Mouse (Mus musculus): ENCODE results near the gene Plxdc1. TPM values are rescaled to one million over a fixed set of nuclear protein-coding genes. Genes with fewer than 3 reads are reported as not detected.
"Not testable (repeated sequence)": the region's sequence is repeated elsewhere in the genome, so short reads cannot be mapped to it uniquely, and the experiment has no call there.

Plxdc1 gene
- polyA plus RNA-seq, 1 experiment = 3.3 TPM

DNA sequence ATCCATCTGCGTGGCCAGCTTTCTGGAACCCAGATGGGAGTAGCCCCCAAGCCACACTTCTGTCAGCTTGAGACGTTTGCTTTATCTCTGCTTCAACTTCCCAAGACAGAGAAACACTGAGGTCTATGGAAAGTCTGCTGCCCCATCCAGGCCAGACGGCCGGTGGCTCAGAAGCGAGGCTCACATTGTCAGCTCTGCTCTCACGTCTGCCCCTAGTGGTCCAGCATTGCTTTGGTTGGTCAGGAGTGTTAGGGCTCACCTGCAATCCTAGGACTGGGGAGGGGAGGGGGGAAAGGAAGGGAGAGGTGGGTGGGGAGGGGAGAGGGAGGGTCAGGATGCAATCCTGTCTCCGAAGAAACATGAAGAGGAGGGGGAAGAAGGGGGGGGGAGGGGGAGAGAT is 38.8 kb downstream of the Plxdc1 start:
- no peaks in the 10 kb centered on the region for H3K36me3 ChIP-seq (ENCODE audit: control insufficient read depth, insufficient read depth, low read length, poor library complexity, severe bottlenecking)
- H3K27ac ChIP-seq (ENCODE audit: insufficient read depth, low read length) = 0 out of 2 replicates have a peak overlapping the region, but pooled peaks have one; percentile 16
- H3K9ac ChIP-seq (ENCODE audit: low read depth, poor library complexity, severe bottlenecking) = 0 out of 2 replicates have a peak overlapping the region, but pooled peaks have one; percentile 12
- no peak overlapping the region for H3K4me3 ChIP-seq (ENCODE audit: low read depth, low read length)
- TF ChIP-seq POLR2A (IDR thresholded peaks at IDR 0.05; ENCODE audit: insufficient read depth, low read length) = no peak
- TF ChIP-seq CTCF (IDR thresholded peaks at IDR 0.05; ENCODE audit: low read depth, low read length) = peak; percentile 86
- peak; percentile 47; the same call in 1 of the 2 replicates for TF ChIP-seq EP300 (IDR thresholded peaks at IDR 0.05; ENCODE audit: insufficient read depth, low read depth, low read length)
- H3K4me1 ChIP-seq (ENCODE audit: control insufficient read depth, insufficient read depth, low read length) = no peaks in the 10 kb centered on the region
- H3K27me3 ChIP-seq (ENCODE audit: control insufficient read depth, insufficient read depth, low read length, poor library complexity, severe bottlenecking) = no peaks in the 10 kb centered on the region
- H3K9me3 ChIP-seq (replicated peaks; ENCODE audit: control insufficient read depth, insufficient read depth, low read length, poor library complexity, severe bottlenecking) = no peaks in the 10 kb centered on the region

DNA sequence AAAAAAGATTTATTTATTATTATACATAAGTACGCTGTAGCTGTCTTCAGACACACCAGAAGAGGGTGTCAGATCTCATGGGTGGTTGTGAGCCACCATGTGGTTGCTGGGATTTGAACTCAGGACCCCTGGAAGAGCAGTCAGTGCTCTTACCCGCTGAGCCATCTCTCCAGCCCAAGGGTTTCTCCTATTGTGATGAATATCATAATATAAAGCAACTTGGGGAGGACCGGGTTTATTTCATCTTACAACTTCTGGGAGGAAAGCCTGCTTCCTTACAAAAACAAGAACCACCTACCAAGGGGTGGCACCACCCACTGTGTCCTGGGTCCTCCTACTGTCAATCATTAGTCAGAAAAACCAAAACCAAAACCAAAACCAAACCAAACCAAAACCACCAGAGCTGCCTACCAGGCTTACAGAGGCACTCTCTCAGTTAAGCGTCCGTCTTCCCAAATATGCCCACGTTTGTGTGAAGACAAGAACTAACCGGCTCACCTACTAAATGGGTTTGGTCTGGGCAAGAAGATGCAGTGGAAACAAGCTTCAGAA is 40.4 kb downstream of the Plxdc1 start:
- not testable (repeated sequence) for H3K27ac ChIP-seq (ENCODE audit: insufficient read depth, low read length); H3K9me3 ChIP-seq (replicated peaks; ENCODE audit: control insufficient read depth, insufficient read depth, low read length, poor library complexity, severe bottlenecking); H3K36me3 ChIP-seq (ENCODE audit: control insufficient read depth, insufficient read depth, low read length, poor library complexity, severe bottlenecking); H3K27me3 ChIP-seq (ENCODE audit: control insufficient read depth, insufficient read depth, low read length, poor library complexity, severe bottlenecking); H3K4me3 ChIP-seq (ENCODE audit: low read depth, low read length); H3K9ac ChIP-seq (ENCODE audit: low read depth, poor library complexity, severe bottlenecking); H3K4me1 ChIP-seq (ENCODE audit: control insufficient read depth, insufficient read depth, low read length)

DNA sequence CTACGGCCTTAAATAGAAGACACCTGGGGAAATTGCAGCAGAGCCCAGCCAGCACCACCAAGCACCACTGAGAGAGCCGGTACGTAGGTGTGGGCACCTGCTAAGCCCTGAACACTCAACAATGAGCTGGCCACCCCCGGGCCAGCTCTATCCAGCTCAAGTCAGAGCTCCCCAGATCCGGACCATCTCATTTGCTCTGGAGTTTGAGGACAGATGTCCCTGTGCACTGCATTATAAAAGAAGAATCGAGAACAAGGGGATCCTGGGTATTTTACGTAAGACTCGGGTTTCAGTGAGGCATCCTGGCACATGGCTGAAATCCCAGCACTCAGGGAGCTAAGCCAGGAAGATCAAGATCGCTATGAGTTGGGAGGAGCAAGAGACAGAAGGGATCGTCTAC is 41.2 kb downstream of the Plxdc1 start:
- H3K36me3 ChIP-seq (ENCODE audit: control insufficient read depth, insufficient read depth, low read length, poor library complexity, severe bottlenecking) = no peaks in the 10 kb centered on the region

DNA sequence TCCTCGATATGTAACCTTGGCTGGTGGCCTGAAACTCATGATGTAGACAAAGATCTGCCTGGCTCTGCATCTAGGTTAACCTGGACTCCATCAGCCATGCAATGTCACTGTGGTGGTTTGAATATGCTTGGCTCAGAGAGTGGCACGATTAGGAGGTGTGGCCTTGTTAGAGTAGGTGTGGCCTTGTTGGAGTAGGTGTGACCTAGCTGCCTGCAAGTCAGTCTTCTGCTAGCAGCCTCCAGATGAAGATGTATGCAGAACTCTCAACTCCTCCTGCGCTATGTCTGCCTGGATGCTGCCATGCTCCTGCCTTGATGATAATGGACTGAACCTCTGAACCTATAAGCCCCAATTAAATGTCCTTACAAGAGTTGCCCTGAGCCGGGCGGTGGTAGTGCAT is 43.0 kb downstream of the Plxdc1 start:
- Histone ChIP-seq H3K27ac (ENCODE audit: insufficient read depth, low read length) (no peak overlapping the region), H3K9me3 (replicated peaks; ENCODE audit: control insufficient read depth, insufficient read depth, low read length, poor library complexity, severe bottlenecking) (no peaks in the 10 kb centered on the region), H3K9ac (ENCODE audit: low read depth, poor library complexity, severe bottlenecking) (no peak overlapping the region), H3K4me1 (ENCODE audit: control insufficient read depth, insufficient read depth, low read length) (peaks cover 4% of the 10 kb centered on the region), H3K27me3 (ENCODE audit: control insufficient read depth, insufficient read depth, low read length, poor library complexity, severe bottlenecking) (no peaks in the 10 kb centered on the region), H3K4me3 (ENCODE audit: low read depth, low read length) (no peak overlapping the region), H3K36me3 (ENCODE audit: control insufficient read depth, insufficient read depth, low read length, poor library complexity, severe bottlenecking) (no peaks in the 10 kb centered on the region)
- no peak for TF ChIP-seq CTCF (IDR thresholded peaks at IDR 0.05; ENCODE audit: low read depth, low read length)
- no peak for TF ChIP-seq POLR2A (IDR thresholded peaks at IDR 0.05; ENCODE audit: insufficient read depth, low read length)
- no peak for TF ChIP-seq EP300 (IDR thresholded peaks at IDR 0.05; ENCODE audit: insufficient read depth, low read depth, low read length)

More for the DNA sequence above, 41.2 kb downstream of the Plxdc1 start:
- H3K9me3 ChIP-seq (replicated peaks; ENCODE audit: control insufficient read depth, insufficient read depth, low read length, poor library complexity, severe bottlenecking) = no peaks in the 10 kb centered on the region
- H3K27me3 ChIP-seq (ENCODE audit: control insufficient read depth, insufficient read depth, low read length, poor library complexity, severe bottlenecking) = no peaks in the 10 kb centered on the region
- H3K27ac ChIP-seq (ENCODE audit: insufficient read depth, low read length) = no peak overlapping the region
- H3K9ac ChIP-seq (ENCODE audit: low read depth, poor library complexity, severe bottlenecking) = no peak overlapping the region
- no peak overlapping the region for H3K4me3 ChIP-seq (ENCODE audit: low read depth, low read length)
- peaks cover 4% of the 10 kb centered on the region for H3K4me1 ChIP-seq (ENCODE audit: control insufficient read depth, insufficient read depth, low read length)
- no peak for TF ChIP-seq EP300 (IDR thresholded peaks at IDR 0.05; ENCODE audit: insufficient read depth, low read depth, low read length)
- TF ChIP-seq CTCF (IDR thresholded peaks at IDR 0.05; ENCODE audit: low read depth, low read length) = no peak
- no peak for TF ChIP-seq POLR2A (IDR thresholded peaks at IDR 0.05; ENCODE audit: insufficient read depth, low read length)

DNA sequence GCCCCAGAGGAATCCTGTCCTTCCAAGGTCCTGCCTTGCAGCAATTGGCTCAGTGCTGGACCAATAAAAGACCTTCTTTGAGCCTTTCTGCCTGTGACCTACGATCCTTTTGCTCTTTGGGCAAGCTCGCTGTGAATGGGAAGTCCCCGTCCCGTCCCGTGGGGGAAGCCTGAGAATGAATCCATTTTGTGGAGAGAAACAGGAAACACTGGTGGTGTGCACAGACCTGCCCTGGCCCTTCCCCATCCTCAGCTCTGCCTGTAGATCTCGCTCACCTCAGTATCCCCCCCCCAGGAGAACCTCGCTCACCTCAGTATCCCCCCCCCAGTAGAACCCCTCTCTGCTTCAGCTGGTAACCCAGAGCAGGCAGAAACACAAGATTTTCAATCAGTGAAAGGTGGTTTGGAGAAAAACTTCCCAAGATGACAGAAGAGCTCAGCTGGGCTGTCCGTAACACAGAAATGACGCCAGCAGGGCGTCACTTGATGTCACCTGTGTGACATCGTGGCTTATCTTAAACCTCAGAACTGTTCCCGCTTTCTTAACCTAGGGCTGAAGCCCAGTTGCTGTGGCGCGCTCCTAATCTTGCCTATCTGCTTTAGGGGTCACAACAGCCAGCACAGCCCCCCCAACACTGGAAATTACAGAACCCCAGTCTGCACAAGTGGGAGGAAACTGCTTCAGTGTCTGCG is 43.7 kb downstream of the Plxdc1 start:
- Histone ChIP-seq H3K4me1 (ENCODE audit: control insufficient read depth, insufficient read depth, low read length) (peaks cover 4% of the 10 kb centered on the region), H3K36me3 (ENCODE audit: control insufficient read depth, insufficient read depth, low read length, poor library complexity, severe bottlenecking) (no peaks in the 10 kb centered on the region), H3K9ac (ENCODE audit: low read depth, poor library complexity, severe bottlenecking) (no peak overlapping the region), H3K9me3 (replicated peaks; ENCODE audit: control insufficient read depth, insufficient read depth, low read length, poor library complexity, severe bottlenecking) (no peaks in the 10 kb centered on the region), H3K4me3 (ENCODE audit: low read depth, low read length) (no peak overlapping the region), H3K27me3 (ENCODE audit: control insufficient read depth, insufficient read depth, low read length, poor library complexity, severe bottlenecking) (no peaks in the 10 kb centered on the region), H3K27ac (ENCODE audit: insufficient read depth, low read length) (no peak overlapping the region)
- TF ChIP-seq EP300 (IDR thresholded peaks at IDR 0.05; ENCODE audit: insufficient read depth, low read depth, low read length) (no peak), CTCF (IDR thresholded peaks at IDR 0.05; ENCODE audit: low read depth, low read length) (no peak)

DNA sequence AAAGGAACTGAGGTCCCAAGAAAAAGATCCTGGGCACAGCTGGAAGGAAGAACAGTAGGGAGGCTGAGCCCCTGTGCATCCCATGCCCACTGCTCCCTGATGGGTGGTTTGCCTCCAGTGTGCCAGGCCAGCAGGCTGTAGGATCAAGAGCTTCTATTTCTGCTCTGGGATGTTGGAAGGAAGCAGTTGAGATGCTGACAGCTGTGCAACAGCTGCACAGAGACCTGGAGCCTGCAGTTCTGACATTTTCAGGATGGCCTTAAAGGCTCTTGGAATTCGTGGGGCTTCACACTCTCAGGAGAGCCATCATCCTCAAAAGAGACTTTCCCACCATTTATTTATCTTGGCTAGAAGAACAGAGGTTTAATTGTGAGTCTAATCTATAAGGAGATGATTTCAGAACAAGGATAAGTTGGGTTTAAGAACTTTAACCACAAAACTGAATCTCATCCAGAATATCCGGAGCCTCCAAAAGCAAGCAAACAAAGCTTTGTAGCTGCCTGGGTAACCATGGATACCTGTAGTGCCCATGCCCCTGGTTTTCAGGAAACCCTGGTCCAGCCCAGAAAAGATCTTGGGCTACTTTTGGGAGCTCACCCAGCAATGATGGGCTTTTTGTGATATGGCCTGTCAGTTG is 48.7 kb downstream of the Plxdc1 start:
- TF ChIP-seq EP300 (IDR thresholded peaks at IDR 0.05; ENCODE audit: insufficient read depth, low read depth, low read length) = no peak
- no peak for TF ChIP-seq POLR2A (IDR thresholded peaks at IDR 0.05; ENCODE audit: insufficient read depth, low read length)
- TF ChIP-seq CTCF (IDR thresholded peaks at IDR 0.05; ENCODE audit: low read depth, low read length) = no peak
- Histone ChIP-seq H3K4me1 (ENCODE audit: control insufficient read depth, insufficient read depth, low read length) (peaks cover 5% of the 10 kb centered on the region), H3K9me3 (replicated peaks; ENCODE audit: control insufficient read depth, insufficient read depth, low read length, poor library complexity, severe bottlenecking) (no peaks in the 10 kb centered on the region), H3K9ac (ENCODE audit: low read depth, poor library complexity, severe bottlenecking) (no peak overlapping the region), H3K27ac (ENCODE audit: insufficient read depth, low read length) (no peak overlapping the region), H3K36me3 (ENCODE audit: control insufficient read depth, insufficient read depth, low read length, poor library complexity, severe bottlenecking) (no peaks in the 10 kb centered on the region), H3K27me3 (ENCODE audit: control insufficient read depth, insufficient read depth, low read length, poor library complexity, severe bottlenecking) (no peaks in the 10 kb centered on the region), H3K4me3 (ENCODE audit: low read depth, low read length) (no peak overlapping the region)
